Mouse (Mus musculus): ENCODE data around the gene Chd5.
A peak's percentile ranks its signal among the peaks of the same experiment; 100 is the strongest.

DNA sequence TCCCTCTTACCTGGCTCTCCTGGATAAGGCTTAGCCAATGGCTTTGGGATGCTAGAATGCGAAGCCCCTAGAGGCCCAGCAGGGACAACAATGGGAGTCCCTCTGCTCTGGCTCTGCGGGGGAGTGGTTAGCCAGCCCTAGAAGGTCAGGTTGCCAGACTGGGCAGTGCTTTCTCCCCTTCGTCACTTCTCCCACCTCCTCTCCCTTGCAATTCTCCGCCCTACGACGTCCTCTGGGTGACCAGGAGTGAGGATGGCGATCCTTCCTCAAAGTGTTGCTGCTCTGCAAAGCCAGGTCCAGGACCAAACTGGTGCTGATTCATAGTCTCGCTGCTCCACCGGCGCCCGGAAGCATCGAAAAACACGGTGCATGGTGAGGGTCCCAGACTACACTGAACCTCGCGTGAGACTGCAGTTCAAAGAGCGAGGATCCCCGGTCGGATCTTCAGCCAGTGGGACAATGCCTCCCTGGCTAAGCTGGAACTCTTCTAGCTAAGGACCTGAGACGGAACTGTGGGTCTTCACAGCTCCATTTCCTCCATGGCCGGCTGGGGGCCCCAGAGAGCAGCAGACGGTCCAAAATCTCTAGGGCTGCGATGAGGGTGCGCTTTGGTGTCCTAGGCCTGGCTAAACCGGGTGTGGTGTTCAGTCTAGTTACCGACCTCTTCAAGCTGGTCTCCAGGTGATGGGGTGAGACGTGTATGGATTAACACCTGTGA, 19.8 kb upstream of the Chd5 start, which contains the start of gene Rnf207:
- TF ChIP-seq CTCF (conservative IDR thresholded peaks at IDR 0.05; ENCODE audit: low read length) (peak; percentile 68), NANOG (IDR thresholded peaks at IDR 0.05; ENCODE audit: borderline replicate concordance, low read length) (no peak)

Data from E14TG2a.4 (cell line).